Mouse (Mus musculus): ENCODE results near the gene Dvl2. TPM values are rescaled to one million over a fixed set of nuclear protein-coding genes. Genes with fewer than 3 reads are reported as not detected.

Gene Dvl2
- polyA plus RNA-seq, 1 experiment from 2014 or later, result 52.3 TPM

GRCm38 (mm10) chr11:69996161-69997061 lies 4.0 kb upstream of the Dvl2 start:
- peaks cover 46% of the 10 kb centered on the region for H3K4me1 ChIP-seq
- peak; percentile 5; the same call in 1 of the 2 replicates for ATAC-seq (ENCODE audit: insufficient number of reproducible peaks, low FRiP score, low TSS enrichment, low read depth)
- H3K9me3 ChIP-seq (replicated peaks), result no peaks in the 10 kb centered on the region
- peak overlapping the region; percentile 95 for H3K4me3 ChIP-seq (replicated peaks)
- H3K27ac ChIP-seq (replicated peaks), result peak overlapping the region; percentile 99
- H3K27me3 ChIP-seq, result no peaks in the 10 kb centered on the region
- WGBS, result under 1% methylated on average over 66 of the region's 66 CpGs
- H3K4me2 ChIP-seq (replicated peaks), result peak overlapping the region; percentile 53
- H3K36me3 ChIP-seq, result peaks cover 42% of the 10 kb centered on the region
- peak overlapping the region; percentile 97 for H3K9ac ChIP-seq

GRCm38 (mm10) chr11:69997070-69997509 lies 3.3 kb upstream of the Dvl2 start:
- Histone ChIP-seq H3K4me3 (replicated peaks) (peak overlapping the region; percentile 95), H3K36me3 (peaks cover 42% of the 10 kb centered on the region), H3K27me3 (no peaks in the 10 kb centered on the region), H3K4me1 (peaks cover 52% of the 10 kb centered on the region), H3K4me2 (replicated peaks) (peak overlapping the region; percentile 53), H3K9me3 (replicated peaks) (no peaks in the 10 kb centered on the region), H3K9ac (peak overlapping the region; percentile 97), H3K27ac (replicated peaks) (peak overlapping the region; percentile 99)
- WGBS, result 1% methylated on average over 34 of the region's 44 CpGs
- peak; percentile 36 for ATAC-seq (ENCODE audit: insufficient number of reproducible peaks, low FRiP score, low TSS enrichment, low read depth)

- H3K36me3 ChIP-seq, result peaks cover 34% of the 10 kb centered on the region
- no peak overlapping the region for H3K4me2 ChIP-seq (replicated peaks)
- no peak for ATAC-seq (ENCODE audit: insufficient number of reproducible peaks, low FRiP score, low TSS enrichment, low read depth)
- H3K4me3 ChIP-seq (replicated peaks), result 0 out of 2 replicates have a peak overlapping the region, but pooled peaks have one; percentile 2
- no peaks in the 10 kb centered on the region for H3K9me3 ChIP-seq (replicated peaks)
- 88% methylated on average over 27 of the region's 27 CpGs for WGBS
- H3K27ac ChIP-seq (replicated peaks), result no peak overlapping the region
- peaks cover 59% of the 10 kb centered on the region for H3K4me1 ChIP-seq
- no peaks in the 10 kb centered on the region for H3K27me3 ChIP-seq
- H3K9ac ChIP-seq, result no peak overlapping the region
These were observed 1.6 kb upstream of the Dvl2 start for GRCm38 (mm10) chr11:69998567-69999491.

- no peaks in the 10 kb centered on the region for H3K9me3 ChIP-seq (replicated peaks)
- H3K4me3 ChIP-seq (replicated peaks), result peak overlapping the region; percentile 83
- ATAC-seq (ENCODE audit: insufficient number of reproducible peaks, low FRiP score, low TSS enrichment, low read depth), result no peak
- H3K9ac ChIP-seq, result no peak overlapping the region
- peak overlapping the region; percentile 98 for H3K27ac ChIP-seq (replicated peaks)
- peaks cover 55% of the 10 kb centered on the region for H3K4me1 ChIP-seq
- peaks cover 26% of the 10 kb centered on the region for H3K36me3 ChIP-seq
- 82% methylated on average over 8 of the region's 8 CpGs for WGBS
- H3K4me2 ChIP-seq (replicated peaks), result peak overlapping the region; percentile 69; the same call in 1 of the 2 replicates
- no peaks in the 10 kb centered on the region for H3K27me3 ChIP-seq
These were observed 729 bp upstream of the Dvl2 start for GRCm38 (mm10) chr11:69999666-70000065.

GRCm38 (mm10) chr11:70001159-70001558 lies 764 bp downstream of the Dvl2 start:
- H3K27me3 ChIP-seq, result no peaks in the 10 kb centered on the region
- H3K27ac ChIP-seq (replicated peaks), result peak overlapping the region; percentile 98
- H3K4me3 ChIP-seq (replicated peaks), result peak overlapping the region; percentile 83
- no peak for ATAC-seq (ENCODE audit: insufficient number of reproducible peaks, low FRiP score, low TSS enrichment, low read depth)
- H3K36me3 ChIP-seq, result peaks cover 39% of the 10 kb centered on the region
- H3K9me3 ChIP-seq (replicated peaks), result no peaks in the 10 kb centered on the region
- H3K4me1 ChIP-seq, result peaks cover 53% of the 10 kb centered on the region
- peak overlapping the region; percentile 90 for H3K9ac ChIP-seq
- H3K4me2 ChIP-seq (replicated peaks), result peak overlapping the region; percentile 69
- WGBS, result 8% methylated on average over 8 of the region's 8 CpGs

GRCm38 (mm10) chr11:70001865-70002264 lies 1.5 kb downstream of the Dvl2 start:
- no peaks in the 10 kb centered on the region for H3K27me3 ChIP-seq
- peak overlapping the region; percentile 83 for H3K4me3 ChIP-seq (replicated peaks)
- H3K4me2 ChIP-seq (replicated peaks), result peak overlapping the region; percentile 69
- no peak for ATAC-seq (ENCODE audit: insufficient number of reproducible peaks, low FRiP score, low TSS enrichment, low read depth)
- H3K36me3 ChIP-seq, result peaks cover 46% of the 10 kb centered on the region
- H3K9me3 ChIP-seq (replicated peaks), result no peaks in the 10 kb centered on the region
- peaks cover 53% of the 10 kb centered on the region for H3K4me1 ChIP-seq
- no peak overlapping the region for H3K27ac ChIP-seq (replicated peaks)
- no peak overlapping the region for H3K9ac ChIP-seq

- Histone ChIP-seq H3K36me3 (peaks cover 52% of the 10 kb centered on the region), H3K27me3 (no peaks in the 10 kb centered on the region), H3K4me3 (replicated peaks) (peak overlapping the region; percentile 83; the same call in 1 of the 2 replicates), H3K4me1 (peaks cover 50% of the 10 kb centered on the region), H3K9me3 (replicated peaks) (no peaks in the 10 kb centered on the region), H3K9ac (no peak overlapping the region), H3K27ac (replicated peaks) (no peak overlapping the region), H3K4me2 (replicated peaks) (peak overlapping the region; percentile 69)
- 81% methylated on average over 2 of the region's 2 CpGs for WGBS
- no peak for ATAC-seq (ENCODE audit: insufficient number of reproducible peaks, low FRiP score, low TSS enrichment, low read depth)
These were observed 2.1 kb downstream of the Dvl2 start for GRCm38 (mm10) chr11:70002471-70002870.

- no peak overlapping the region for H3K27ac ChIP-seq (replicated peaks)
- peaks cover 27% of the 10 kb centered on the region for H3K4me1 ChIP-seq
- H3K4me2 ChIP-seq (replicated peaks), result no peak overlapping the region
- H3K27me3 ChIP-seq, result no peaks in the 10 kb centered on the region
- peaks cover 58% of the 10 kb centered on the region for H3K36me3 ChIP-seq
- WGBS, result 42% methylated on average over 5 of the region's 5 CpGs
- no peaks in the 10 kb centered on the region for H3K9me3 ChIP-seq (replicated peaks)
- no peak overlapping the region for H3K4me3 ChIP-seq (replicated peaks)
- ATAC-seq (ENCODE audit: insufficient number of reproducible peaks, low FRiP score, low TSS enrichment, low read depth), result no peak
- H3K9ac ChIP-seq, result no peak overlapping the region
These were observed 5.1 kb downstream of the Dvl2 start for GRCm38 (mm10) chr11:70005521-70005920.

- 93% methylated on average over 6 of the region's 6 CpGs for WGBS
- Histone ChIP-seq H3K4me2 (replicated peaks) (no peak overlapping the region), H3K9me3 (replicated peaks) (no peaks in the 10 kb centered on the region), H3K36me3 (peaks cover 89% of the 10 kb centered on the region), H3K9ac (no peak overlapping the region), H3K27me3 (no peaks in the 10 kb centered on the region), H3K4me1 (peaks cover 15% of the 10 kb centered on the region), H3K4me3 (replicated peaks) (no peak overlapping the region), H3K27ac (replicated peaks) (no peak overlapping the region)
- ATAC-seq (ENCODE audit: insufficient number of reproducible peaks, low FRiP score, low TSS enrichment, low read depth), result no peak
These were observed 9.6 kb downstream of the Dvl2 start for GRCm38 (mm10) chr11:70010033-70010432.

- Histone ChIP-seq H3K4me2 (replicated peaks) (no peak overlapping the region), H3K4me3 (replicated peaks) (no peak overlapping the region), H3K27ac (replicated peaks) (no peak overlapping the region), H3K36me3 (peaks cover 85% of the 10 kb centered on the region), H3K27me3 (no peaks in the 10 kb centered on the region), H3K4me1 (peaks cover 18% of the 10 kb centered on the region), H3K9me3 (replicated peaks) (no peaks in the 10 kb centered on the region), H3K9ac (no peak overlapping the region)
- WGBS, result 84% methylated on average over 12 of the region's 12 CpGs
- ATAC-seq (ENCODE audit: insufficient number of reproducible peaks, low FRiP score, low TSS enrichment, low read depth), result no peak
These were observed 10.2 kb downstream of the Dvl2 start for GRCm38 (mm10) chr11:70010548-70010947.

GRCm38 (mm10) chr11:70010961-70011360 lies 10.6 kb downstream of the Dvl2 start:
- no peak overlapping the region for H3K27ac ChIP-seq (replicated peaks)
- H3K4me2 ChIP-seq (replicated peaks), result no peak overlapping the region
- H3K36me3 ChIP-seq, result peaks cover 81% of the 10 kb centered on the region
- no peak overlapping the region for H3K9ac ChIP-seq
- peaks cover 21% of the 10 kb centered on the region for H3K4me1 ChIP-seq
- ATAC-seq (ENCODE audit: insufficient number of reproducible peaks, low FRiP score, low TSS enrichment, low read depth), result no peak
- WGBS, result 90% methylated on average over 10 of the region's 10 CpGs
- no peak overlapping the region for H3K4me3 ChIP-seq (replicated peaks)
- no peaks in the 10 kb centered on the region for H3K9me3 ChIP-seq (replicated peaks)
- no peaks in the 10 kb centered on the region for H3K27me3 ChIP-seq

Measured in embryonic facial prominence, embryonic 15.5 days (tissue).